Mouse (Mus musculus): Measurements from ENCODE around the gene Imp4. TPM values are rescaled to one million over a fixed set of nuclear protein-coding genes. Genes with fewer than 3 reads are reported as not detected.

The Imp4 gene
- polyA plus RNA-seq, 1 experiment from 2014 or later, result 91.1 TPM

DNA sequence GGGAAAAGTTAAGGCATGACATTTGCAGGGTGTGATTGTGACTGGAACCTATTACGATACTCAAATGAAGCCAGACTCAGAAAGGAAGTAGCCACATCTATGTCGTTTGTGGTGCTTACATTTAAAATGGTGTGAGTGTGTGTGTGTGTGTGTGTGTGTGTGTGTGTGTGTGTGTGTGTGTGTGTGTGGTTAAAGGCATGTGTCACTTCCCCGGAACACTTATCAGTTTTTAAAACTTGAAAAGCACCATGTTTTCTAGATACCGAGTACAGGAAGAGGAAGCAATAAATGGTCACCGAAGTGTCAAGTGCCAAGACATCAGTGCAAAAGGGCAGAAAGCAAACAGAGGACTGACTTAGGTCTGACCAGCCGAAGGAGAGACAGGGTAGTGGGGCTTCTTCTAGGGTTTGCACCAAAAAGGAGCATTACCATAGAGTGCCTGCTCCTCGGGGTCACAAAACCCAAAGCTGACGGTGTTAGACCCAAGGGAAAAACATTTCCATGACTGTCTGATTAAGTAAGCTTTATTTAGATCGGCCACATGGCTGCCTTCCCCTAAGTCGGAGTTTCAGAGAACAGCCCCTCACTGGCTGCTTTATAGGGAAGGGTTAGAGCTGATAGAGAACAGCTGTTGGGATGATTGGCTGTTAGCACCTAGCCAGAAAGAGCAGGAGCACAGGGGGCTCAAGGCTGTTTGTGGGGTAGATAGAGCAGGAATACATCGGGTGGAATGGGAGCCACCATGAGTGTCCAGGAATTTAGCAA lies 39.4 kb downstream of the Imp4 start:
- WGBS, result 25% methylated on average over 11 of the region's 11 CpGs
- no peak overlapping the region for H3K4me2 ChIP-seq
- H3K9me3 ChIP-seq (ENCODE audit: low read depth, low read length), result no peaks in the 10 kb centered on the region
- no peak overlapping the region for H3K4me3 ChIP-seq (ENCODE audit: low read depth, low read length)
- peak; percentile 74; the same call in 1 of the 2 replicates for ATAC-seq (ENCODE audit: insufficient read depth)
- no peaks in the 10 kb centered on the region for H3K27me3 ChIP-seq (ENCODE audit: insufficient read depth, low read length)
- no peaks in the 10 kb centered on the region for H3K4me1 ChIP-seq (ENCODE audit: insufficient read depth)
- H3K36me3 ChIP-seq (ENCODE audit: insufficient read depth), result no peaks in the 10 kb centered on the region
- DNase-seq, result peak; percentile 54
- TF ChIP-seq CTCF (IDR thresholded peaks at IDR 0.05; ENCODE audit: low read depth), result no peak
- no peak overlapping the region for H3K27ac ChIP-seq (ENCODE audit: low read depth)
- H3K9ac ChIP-seq, result no peak overlapping the region

- Histone ChIP-seq H3K4me1 (ENCODE audit: insufficient read depth) (no peaks in the 10 kb centered on the region; the same call in 1 of the 2 replicates), H3K36me3 (ENCODE audit: insufficient read depth) (no peaks in the 10 kb centered on the region), H3K9ac (no peak overlapping the region), H3K27ac (ENCODE audit: low read depth) (no peak overlapping the region), H3K4me2 (no peak overlapping the region), H3K9me3 (ENCODE audit: low read depth, low read length) (no peaks in the 10 kb centered on the region), H3K4me3 (ENCODE audit: low read depth, low read length) (no peak overlapping the region), H3K27me3 (ENCODE audit: insufficient read depth, low read length) (peaks cover 4% of the 10 kb centered on the region; the same call in 1 of the 2 replicates)
- no peak for DNase-seq
- no peak for TF ChIP-seq CTCF (IDR thresholded peaks at IDR 0.05; ENCODE audit: low read depth)
- ATAC-seq (ENCODE audit: insufficient read depth), result no peak
- WGBS, result 56% methylated on average over 5 of the region's 5 CpGs
Measured at GRCm38 (mm10) chr1:34480801-34481200, 41.1 kb downstream of the Imp4 start.

DNA sequence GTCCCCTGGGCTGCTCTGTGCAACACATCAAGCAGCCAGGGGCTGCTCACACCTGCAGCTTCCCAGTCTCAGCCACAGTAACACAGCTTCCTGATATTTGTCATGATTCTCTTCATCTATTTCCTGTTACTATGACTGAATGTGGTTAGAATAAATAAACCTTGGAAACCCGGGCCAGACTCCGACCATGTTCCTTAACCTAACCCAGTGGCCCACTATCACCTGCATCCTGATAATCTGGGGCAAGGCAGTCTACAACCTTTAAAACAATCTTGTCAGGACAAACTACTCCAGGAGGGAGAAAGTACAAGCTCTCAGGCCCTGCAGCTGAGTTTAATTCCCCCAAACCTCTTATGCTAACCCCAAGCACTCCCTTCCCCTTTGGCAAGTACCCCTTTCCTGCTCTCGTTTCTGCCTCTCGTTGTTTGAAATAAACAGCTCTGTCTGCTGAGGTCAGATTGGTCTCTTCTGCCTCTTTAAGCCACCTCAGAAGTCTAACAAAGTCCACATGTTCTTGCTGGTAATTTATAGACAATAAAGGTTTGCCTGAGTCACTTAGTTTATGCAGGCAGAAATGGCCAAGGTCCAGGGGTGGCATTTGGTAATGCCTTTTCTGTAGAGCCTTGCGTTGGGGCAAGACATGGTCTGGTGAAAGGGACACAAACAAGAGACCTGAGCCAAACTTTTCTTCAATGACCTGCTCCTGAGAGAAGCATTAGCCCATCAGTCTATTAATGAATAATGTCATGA lies 42.4 kb downstream of the Imp4 start:
- Histone ChIP-seq H3K4me1 (ENCODE audit: insufficient read depth) (no peaks in the 10 kb centered on the region; the same call in 1 of the 2 replicates), H3K4me2 (no peak overlapping the region), H3K36me3 (ENCODE audit: insufficient read depth) (no peaks in the 10 kb centered on the region), H3K9me3 (ENCODE audit: low read depth, low read length) (no peaks in the 10 kb centered on the region), H3K4me3 (ENCODE audit: low read depth, low read length) (no peak overlapping the region), H3K9ac (no peak overlapping the region), H3K27ac (ENCODE audit: low read depth) (no peak overlapping the region), H3K27me3 (ENCODE audit: insufficient read depth, low read length) (peaks cover 4% of the 10 kb centered on the region; the same call in 1 of the 2 replicates)
- DNase-seq (no peak), ATAC-seq (ENCODE audit: insufficient read depth) (no peak)
- no peak for TF ChIP-seq CTCF (IDR thresholded peaks at IDR 0.05; ENCODE audit: low read depth)
- WGBS, result 41% methylated on average over 5 of the region's 5 CpGs

- Histone ChIP-seq H3K4me1 (ENCODE audit: insufficient read depth) (no peaks in the 10 kb centered on the region; the same call in 1 of the 2 replicates), H3K4me3 (ENCODE audit: low read depth, low read length) (no peak overlapping the region), H3K9ac (no peak overlapping the region), H3K36me3 (ENCODE audit: insufficient read depth) (no peaks in the 10 kb centered on the region), H3K27ac (ENCODE audit: low read depth) (no peak overlapping the region), H3K4me2 (no peak overlapping the region), H3K27me3 (ENCODE audit: insufficient read depth, low read length) (peaks cover 4% of the 10 kb centered on the region; the same call in 1 of the 2 replicates), H3K9me3 (ENCODE audit: low read depth, low read length) (no peaks in the 10 kb centered on the region)
- peak; percentile 9 for DNase-seq
- WGBS, result 59% methylated on average over 10 of the region's 10 CpGs
- ATAC-seq (ENCODE audit: insufficient read depth), result no peak
- no peak for TF ChIP-seq CTCF (IDR thresholded peaks at IDR 0.05; ENCODE audit: low read depth)
Measured at GRCm38 (mm10) chr1:34484470-34484869, 44.8 kb downstream of the Imp4 start.

DNA sequence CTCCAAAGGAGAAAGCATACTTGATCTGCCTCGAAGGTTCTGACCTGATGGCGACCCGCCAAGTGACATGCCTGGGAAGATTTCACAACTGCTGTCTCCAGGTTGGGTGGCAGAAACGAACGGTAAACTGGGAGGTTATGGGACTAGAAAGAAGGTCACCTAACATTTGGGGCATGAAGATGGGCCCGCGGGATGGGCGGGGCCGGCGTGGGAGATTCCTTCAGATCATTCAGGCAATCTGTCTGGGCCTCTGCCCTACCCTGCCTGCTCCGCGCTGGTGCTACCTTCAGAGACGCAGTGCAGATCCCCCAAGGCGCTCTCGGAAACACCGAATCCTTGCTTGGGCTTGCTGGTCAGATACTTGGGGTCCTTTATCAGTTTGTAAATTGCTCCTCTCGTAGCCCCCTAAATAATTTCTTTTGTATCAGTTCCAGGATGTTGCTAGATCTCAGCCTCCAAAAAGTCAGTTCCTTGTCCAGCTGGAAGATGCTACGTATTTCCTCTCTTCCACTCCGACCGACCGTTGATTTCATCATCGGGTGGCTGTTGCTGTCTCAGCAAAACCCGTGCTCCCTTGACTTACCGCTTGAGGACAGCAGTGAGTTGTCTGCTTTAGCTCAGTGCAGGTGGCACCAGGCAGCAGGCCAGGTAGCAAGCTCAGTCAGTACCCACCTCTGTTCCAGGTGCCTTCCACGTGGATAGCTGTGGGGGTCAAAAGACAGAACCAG lies 46.0 kb downstream of the Imp4 start:
- ATAC-seq (ENCODE audit: insufficient read depth), result 0 out of 2 replicates have a peak, but pooled peaks have one; percentile 11
- peaks cover 4% of the 10 kb centered on the region; the same call in 1 of the 2 replicates for H3K27me3 ChIP-seq (ENCODE audit: insufficient read depth, low read length)
- H3K9me3 ChIP-seq (ENCODE audit: low read depth, low read length), result no peaks in the 10 kb centered on the region
- 7% methylated on average over 25 of the region's 25 CpGs for WGBS
- no peaks in the 10 kb centered on the region; the same call in 1 of the 2 replicates for H3K4me1 ChIP-seq (ENCODE audit: insufficient read depth)
- peak; percentile 77 for DNase-seq
- peak overlapping the region; percentile 27 for H3K4me3 ChIP-seq (ENCODE audit: low read depth, low read length)
- H3K9ac ChIP-seq, result peak overlapping the region; percentile 20; the same call in 1 of the 2 replicates
- TF ChIP-seq CTCF (IDR thresholded peaks at IDR 0.05; ENCODE audit: low read depth), result peak; percentile 77
- H3K27ac ChIP-seq (ENCODE audit: low read depth), result no peak overlapping the region
- H3K4me2 ChIP-seq, result peak overlapping the region; percentile 59
- H3K36me3 ChIP-seq (ENCODE audit: insufficient read depth), result no peaks in the 10 kb centered on the region

DNA sequence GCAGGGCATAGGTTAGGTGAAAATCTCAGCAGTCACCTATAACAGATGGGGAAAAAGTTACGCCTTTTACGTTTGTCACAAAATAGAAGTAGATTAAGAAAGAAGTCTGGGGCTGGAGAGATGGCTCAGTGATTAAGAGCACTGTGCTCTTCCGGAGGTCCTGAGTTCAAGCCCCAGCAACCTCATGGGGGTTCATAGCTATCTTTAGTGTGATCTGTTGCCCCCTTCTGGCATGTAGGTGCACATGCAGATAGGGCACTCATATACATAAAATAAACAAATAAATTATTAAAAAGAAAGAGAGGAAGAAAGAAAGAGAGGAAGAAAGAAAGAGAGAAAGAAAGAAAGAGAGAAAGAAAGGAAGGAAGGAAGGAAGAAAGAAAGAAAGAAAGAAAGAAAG lies 47.7 kb downstream of the Imp4 start:
- 91% methylated on average over 3 of the region's 3 CpGs for WGBS
- no peak overlapping the region for H3K4me3 ChIP-seq (ENCODE audit: low read depth, low read length)
- H3K9me3 ChIP-seq (ENCODE audit: low read depth, low read length), result no peaks in the 10 kb centered on the region
- no peak overlapping the region for H3K27ac ChIP-seq (ENCODE audit: low read depth)
- no peak for DNase-seq
- no peak overlapping the region for H3K4me2 ChIP-seq
- no peak for ATAC-seq (ENCODE audit: insufficient read depth)
- H3K36me3 ChIP-seq (ENCODE audit: insufficient read depth), result no peaks in the 10 kb centered on the region
- H3K27me3 ChIP-seq (ENCODE audit: insufficient read depth, low read length), result peaks cover 4% of the 10 kb centered on the region; the same call in 1 of the 2 replicates
- no peak overlapping the region for H3K9ac ChIP-seq
- no peaks in the 10 kb centered on the region; the same call in 1 of the 2 replicates for H3K4me1 ChIP-seq (ENCODE audit: insufficient read depth)
- peak; percentile 23; the same call in 1 of the 2 replicates for TF ChIP-seq CTCF (IDR thresholded peaks at IDR 0.05; ENCODE audit: low read depth)

Measured in lung, embryonic 14.5 days (tissue).